Mouse (Mus musculus): ENCODE data around the gene Col16a1.

The Col16a1 gene

GRCm38 (mm10) chr4:130125164-130125563, 77.5 kb downstream of the Col16a1 start:
- intact Hi-C loops (cut with DNase I): no loop called here

GRCm38 (mm10) chr4:130125935-130126334, 78.3 kb downstream of the Col16a1 start:
- intact Hi-C loops (cut with DNase I): no loop called here

- intact Hi-C loops (cut with DNase I): no loop called here
These were observed 81.3 kb downstream of the Col16a1 start for GRCm38 (mm10) chr4:130128907-130129306.

GRCm38 (mm10) chr4:130130082-130130481, 82.4 kb downstream of the Col16a1 start:
- intact Hi-C loops (cut with DNase I): no loop called here

GRCm38 (mm10) chr4:130130641-130131350, 83.2 kb downstream of the Col16a1 start:
- intact Hi-C loops (cut with DNase I): no loop called here

GRCm38 (mm10) chr4:130131448-130132105, 83.9 kb downstream of the Col16a1 start:
- intact Hi-C loops (cut with DNase I): no loop called here

GRCm38 (mm10) chr4:130133399-130133798, 85.8 kb downstream of the Col16a1 start:
- intact Hi-C loops (cut with DNase I): no loop called here

- intact Hi-C loops (cut with DNase I): loop anchor here (1.0 kb wide), 1 partner anchor 51 kb away; no protein-coding TSS in a partner anchor
These were observed 91.0 kb downstream of the Col16a1 start for GRCm38 (mm10) chr4:130138441-130139213.

- intact Hi-C loops (cut with DNase I): loop anchor here (1.0 kb wide), 1 partner anchor 50 kb away; no protein-coding TSS in a partner anchor
These were observed 91.5 kb downstream of the Col16a1 start, which contains the start of gene Hcrtr1 for GRCm38 (mm10) chr4:130139214-130139492. Gene Hcrtr1, minus strand, starts transcription at chr4:130139359.

GRCm38 (mm10) chr4:130140992-130141402, 93.4 kb downstream of the Col16a1 start:
- intact Hi-C loops (cut with DNase I): no loop called here

GRCm38 (mm10) chr4:130141786-130142185, 94.1 kb downstream of the Col16a1 start:
- intact Hi-C loops (cut with DNase I): no loop called here

- intact Hi-C loops (cut with DNase I): no loop called here
These were observed 100.8 kb downstream of the Col16a1 start for GRCm38 (mm10) chr4:130148405-130148804.

All from adrenal gland (tissue).